Mouse (Mus musculus) lung, postnatal 0 days (tissue): ENCODE results near the gene Lmntd1. TPM values are rescaled to one million over a fixed set of nuclear protein-coding genes. Genes with fewer than 3 reads are reported as not detected.

ENCODE experiments used
- ATAC-seq: fragments of 200-750 bp; cut with Nextera tagmentation; 2 replicates; pipeline ENCODE4 v1.8.0; 2017; ENCODE audit warnings: moderate library complexity
- DNase-seq: peaks from one replicate; pipeline ENCODE4 v3.0.0-alpha.2; 2016; ENCODE audit warnings: low spot score
- H3K27ac ChIP-seq: fragments of 300-500 bp; sonication (generic); 2 replicates; pipeline ENCODE4 v1.5.1; 2014; ENCODE audit warnings: antibody characterized with exemption, mild to moderate bottlenecking, low read length, mixed read lengths
- H3K27me3 ChIP-seq: fragments of 300-500 bp; sonication (generic); replicated peaks from 2 replicates; pipeline ENCODE4 v1.6.1; 2014; ENCODE audit warnings: low read length, mixed read lengths; ENCODE audit not compliant: insufficient read depth
- H3K36me3 ChIP-seq: fragments of 300-500 bp; sonication (generic); 2 replicates; pipeline ENCODE4 v1.6.1; 2014; ENCODE audit warnings: low read length, mixed read lengths; ENCODE audit not compliant: insufficient read depth
- H3K4me1 ChIP-seq: fragments of 300-500 bp; sonication (generic); 2 replicates; pipeline ENCODE4 v1.6.1; 2014; ENCODE audit warnings: antibody characterized with exemption, low read depth, low read length, mixed read lengths; ENCODE audit not compliant: insufficient read depth
- H3K4me2 ChIP-seq: fragments of 300-500 bp; sonication (generic); replicated peaks from 2 replicates; pipeline ENCODE4 v1.6.1; 2014; ENCODE audit warnings: low read depth, mild to moderate bottlenecking, low read length, moderate library complexity, mixed read lengths
- H3K4me3 ChIP-seq: fragments of 300-500 bp; sonication (generic); 2 replicates; pipeline ENCODE4 v1.5.1; 2014; ENCODE audit warnings: low read depth, low read length
- H3K9ac ChIP-seq: fragments of 300-500 bp; sonication (generic); replicated peaks from 2 replicates; pipeline ENCODE4 v1.6.1; 2014; ENCODE audit warnings: low read depth, mild to moderate bottlenecking
- H3K9me3 ChIP-seq: fragments of 300-500 bp; sonication (generic); 2 replicates; pipeline ENCODE4 v1.6.1; 2016; ENCODE audit warnings: low read length, mixed read lengths
- CTCF ChIP-seq: IDR thresholded peaks from 2 replicates; pipeline ENCODE4 v1.5.1; 2016; ENCODE audit warnings: antibody characterized with exemption, mild to moderate bottlenecking
- EP300 ChIP-seq: IDR thresholded peaks from 2 replicates; pipeline ENCODE4 v1.6.1; 2016; ENCODE audit warnings: antibody characterized with exemption, mild to moderate bottlenecking, control low read depth
- WGBS: fragments of 180-500 bp; shearing (Covaris S2); extraction: QIAGEN DNeasy Blood & Tissue Kit; methylation state at CpG from one replicate; pipeline ENCODE4 v1.1.7; 2014; 5-methylcytosine and 5-hydroxymethylcytosine counted together
- polyA plus RNA-seq: library from polyadenylated mRNA; unstranded; fragments of >200 nt; fragmentation: Nextera tagmentation; extraction: Ambion mirVana; gene quantifications from 2 replicates; pipeline ENCODE4 v1.2.1, GENCODE M21; 2015

Lmntd1 gene
- polyA plus RNA-seq, 1 experiment from 2014 or later, result 0.74 TPM

DNA sequence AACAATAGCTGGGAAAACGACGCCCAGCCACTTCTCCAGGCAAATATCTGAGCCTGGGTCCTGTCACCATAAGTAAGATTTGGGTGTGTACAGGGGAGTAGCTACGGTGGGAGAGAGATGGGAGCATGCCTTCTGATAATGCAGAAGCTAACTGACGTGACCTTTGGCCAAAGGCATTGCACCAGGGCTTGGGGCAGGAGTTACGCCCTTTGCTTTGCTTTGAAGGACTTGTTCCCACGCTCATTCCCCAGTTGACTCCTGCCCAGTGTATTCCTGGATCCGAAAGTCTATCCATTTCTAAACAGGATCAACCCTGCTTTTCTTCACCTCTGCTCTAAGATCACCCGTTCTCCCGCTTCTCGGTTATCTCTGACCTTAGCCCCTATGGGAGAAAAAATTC, 178.4 kb downstream of the Lmntd1 start:
- H3K9me3 ChIP-seq, result no peaks in the 10 kb centered on the region
- no peak overlapping the region for H3K27ac ChIP-seq
- TF ChIP-seq CTCF, result no peak
- no peak overlapping the region for H3K4me2 ChIP-seq
- no peaks in the 10 kb centered on the region for H3K27me3 ChIP-seq
- H3K36me3 ChIP-seq, result no peaks in the 10 kb centered on the region
- ATAC-seq (no peak), DNase-seq (no peak)
- H3K9ac ChIP-seq, result no peak overlapping the region
- 76% methylated on average over 10 of the region's 10 CpGs for WGBS
- no peak overlapping the region for H3K4me3 ChIP-seq
- H3K4me1 ChIP-seq, result no peaks in the 10 kb centered on the region; the same call in 1 of the 2 replicates

DNA sequence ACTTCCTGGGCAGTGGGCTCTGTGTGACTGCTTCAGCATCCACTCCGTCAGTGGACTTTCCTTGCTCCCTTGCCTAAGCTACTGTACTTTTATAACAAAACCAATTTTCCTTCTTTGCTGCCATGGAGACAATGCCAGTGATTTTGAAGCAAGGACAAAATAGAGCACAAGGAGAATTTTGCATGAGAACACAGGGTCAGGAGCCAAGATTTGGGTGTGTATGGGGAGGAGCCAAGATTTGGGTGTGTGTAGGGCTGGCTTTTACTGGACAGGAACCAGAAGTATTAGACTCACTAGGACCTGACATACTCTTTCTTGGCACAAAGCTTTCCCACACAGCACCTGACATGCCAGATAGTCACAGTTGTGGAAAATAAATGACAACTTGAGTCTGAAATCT, 179.0 kb downstream of the Lmntd1 start:
- no peak for DNase-seq
- Histone ChIP-seq H3K4me2 (no peak overlapping the region), H3K9ac (no peak overlapping the region), H3K9me3 (no peaks in the 10 kb centered on the region), H3K4me1 (no peaks in the 10 kb centered on the region; the same call in 1 of the 2 replicates), H3K27ac (no peak overlapping the region), H3K4me3 (no peak overlapping the region), H3K36me3 (no peaks in the 10 kb centered on the region), H3K27me3 (no peaks in the 10 kb centered on the region)
- no peak for TF ChIP-seq EP300
- TF ChIP-seq CTCF, result no peak
- 81% methylated on average over 1 of the region's 1 CpGs for WGBS
- ATAC-seq, result no peak

DNA sequence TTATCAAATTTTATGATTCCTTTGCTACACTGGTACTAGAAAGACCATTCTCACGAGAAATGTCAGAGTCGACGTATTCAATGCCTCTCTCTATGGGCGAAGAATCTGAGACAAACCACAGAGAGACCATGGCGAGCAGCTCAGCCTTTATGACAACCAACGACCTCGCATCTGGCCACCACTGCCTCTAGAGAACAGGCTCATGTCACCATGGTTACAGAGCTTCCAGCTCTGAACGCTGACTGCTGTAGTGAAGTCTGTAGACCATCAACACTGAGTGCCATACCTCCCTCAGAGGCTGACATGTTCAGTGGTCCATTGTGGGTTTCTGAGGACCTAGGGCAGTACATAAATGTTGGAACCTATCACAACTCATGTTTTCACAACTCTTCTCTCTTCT, 180.2 kb downstream of the Lmntd1 start:
- Histone ChIP-seq H3K27ac (no peak overlapping the region), H3K9me3 (no peaks in the 10 kb centered on the region), H3K9ac (no peak overlapping the region), H3K36me3 (no peaks in the 10 kb centered on the region), H3K4me2 (no peak overlapping the region), H3K27me3 (no peaks in the 10 kb centered on the region), H3K4me1 (no peaks in the 10 kb centered on the region; the same call in 1 of the 2 replicates), H3K4me3 (no peak overlapping the region)
- ATAC-seq (no peak), DNase-seq (no peak)
- 80% methylated on average over 8 of the region's 8 CpGs for WGBS
- TF ChIP-seq CTCF (no peak), EP300 (no peak)

DNA sequence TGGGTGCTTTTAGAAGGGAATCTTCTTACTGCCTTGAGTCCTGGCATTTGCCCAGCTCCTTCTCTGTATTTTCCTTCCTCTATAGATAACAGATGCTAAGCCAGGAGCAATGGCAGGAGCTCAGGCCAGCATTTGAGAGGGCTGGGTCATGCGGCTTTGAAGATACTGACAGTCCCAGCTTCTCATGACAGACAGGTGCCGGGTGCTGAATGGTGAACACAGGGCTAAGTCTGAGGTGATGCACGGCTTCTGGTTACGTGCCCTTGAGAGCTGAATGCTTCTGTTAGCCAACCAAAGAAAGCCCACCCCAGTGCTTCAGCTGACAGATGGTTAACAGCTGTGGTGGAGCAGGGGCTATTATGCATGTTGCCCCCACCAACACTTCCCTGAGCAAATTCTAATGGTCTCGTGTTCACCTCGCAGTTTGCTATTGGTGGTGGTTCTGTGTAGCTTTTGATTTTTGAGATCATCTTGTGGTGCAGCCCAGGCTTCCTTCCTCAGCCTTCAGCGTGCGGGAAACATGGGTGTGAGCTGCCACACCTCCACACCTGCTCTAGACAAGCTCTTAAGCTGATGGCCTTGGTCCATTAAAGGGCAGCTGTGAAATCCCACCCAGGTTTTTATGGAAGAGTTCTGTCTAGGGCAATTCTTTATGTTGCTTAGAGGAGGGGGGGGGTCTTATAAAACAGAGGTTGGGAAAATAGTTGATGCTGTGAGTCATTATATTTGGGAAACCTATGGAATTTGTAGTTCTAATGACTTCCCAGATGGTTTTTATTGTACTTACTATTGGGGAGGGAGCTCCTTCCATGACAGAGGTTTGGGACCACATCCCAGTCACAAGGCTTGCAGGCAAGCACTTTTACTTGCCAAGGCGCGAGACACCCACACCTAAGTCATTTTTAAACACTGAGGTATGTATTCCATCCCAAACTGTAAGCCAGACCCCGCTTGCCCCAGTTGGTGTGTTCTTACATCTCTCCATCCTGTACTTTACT, 181.1 kb downstream of the Lmntd1 start:
- DNase-seq (no peak), ATAC-seq (no peak)
- H3K4me3 ChIP-seq, result no peak overlapping the region
- no peak overlapping the region for H3K4me2 ChIP-seq
- no peaks in the 10 kb centered on the region for H3K36me3 ChIP-seq
- WGBS, result 78% methylated on average over 11 of the region's 11 CpGs
- TF ChIP-seq CTCF, result no peak
- TF ChIP-seq EP300, result no peak
- no peaks in the 10 kb centered on the region for H3K4me1 ChIP-seq
- no peaks in the 10 kb centered on the region for H3K9me3 ChIP-seq
- H3K27ac ChIP-seq, result no peak overlapping the region
- no peaks in the 10 kb centered on the region for H3K27me3 ChIP-seq
- no peak overlapping the region for H3K9ac ChIP-seq

DNA sequence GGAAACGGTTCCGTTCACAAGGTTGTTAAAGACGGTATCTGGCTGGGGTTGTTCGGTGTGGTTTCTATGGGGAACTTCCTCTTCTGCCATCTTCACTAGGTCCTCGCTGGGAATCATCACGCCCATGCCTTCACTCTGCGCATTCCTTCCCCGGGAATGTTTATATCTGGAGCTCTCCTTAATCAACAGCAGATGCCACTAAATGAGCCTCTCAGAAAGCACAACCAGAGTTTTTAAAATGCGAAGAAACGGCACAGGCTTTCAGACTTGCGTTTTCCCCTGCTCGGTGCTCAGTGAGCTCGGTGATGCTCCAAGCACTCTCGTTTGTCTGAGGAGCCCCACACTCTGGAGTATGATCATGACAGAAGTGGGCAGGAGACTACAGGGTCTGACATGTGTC, 182.4 kb downstream of the Lmntd1 start:
- Histone ChIP-seq H3K36me3 (no peaks in the 10 kb centered on the region), H3K27ac (no peak overlapping the region), H3K9me3 (no peaks in the 10 kb centered on the region), H3K4me3 (no peak overlapping the region), H3K27me3 (no peaks in the 10 kb centered on the region), H3K4me1 (no peaks in the 10 kb centered on the region), H3K9ac (no peak overlapping the region), H3K4me2 (no peak overlapping the region)
- TF ChIP-seq CTCF (no peak), EP300 (no peak)
- DNase-seq (no peak), ATAC-seq (no peak)
- 46% methylated on average over 14 of the region's 14 CpGs for WGBS

DNA sequence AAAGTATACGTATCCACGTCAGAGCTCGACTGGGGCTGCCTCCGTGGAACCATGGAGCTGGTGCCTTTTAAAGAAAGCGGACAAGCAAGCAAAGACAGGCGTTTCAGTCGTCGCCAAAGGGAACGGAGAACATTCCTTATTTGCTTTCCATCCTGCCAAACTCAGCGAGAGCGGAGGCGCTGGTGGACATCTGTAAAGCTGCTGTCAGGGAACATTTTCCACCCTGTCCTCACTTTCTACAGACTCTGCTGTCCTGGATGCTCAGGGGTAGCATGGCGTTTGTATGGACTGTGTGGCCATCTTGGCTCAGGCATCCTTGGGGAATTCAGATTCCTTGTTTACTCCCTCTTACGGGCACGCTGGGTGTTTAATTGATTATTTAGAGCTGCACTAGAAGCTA, 186.7 kb downstream of the Lmntd1 start:
- peak; percentile 50 for DNase-seq
- Histone ChIP-seq H3K9ac (no peak overlapping the region), H3K4me2 (no peak overlapping the region), H3K9me3 (no peaks in the 10 kb centered on the region), H3K4me3 (no peak overlapping the region), H3K27me3 (no peaks in the 10 kb centered on the region), H3K36me3 (no peaks in the 10 kb centered on the region), H3K4me1 (no peaks in the 10 kb centered on the region), H3K27ac (no peak overlapping the region)
- peak; percentile 9; the same call in 1 of the 2 replicates for TF ChIP-seq CTCF
- no peak for TF ChIP-seq EP300
- WGBS, result 33% methylated on average over 15 of the region's 15 CpGs
- peak; percentile 33; the same call in 1 of the 2 replicates for ATAC-seq
